Mouse (Mus musculus): ENCODE measurements around the gene Wfdc15a. TPM values are rescaled to one million over a fixed set of nuclear protein-coding genes. Genes with fewer than 3 reads are reported as not detected.
"Not testable (repeated sequence)": the region's sequence is repeated elsewhere in the genome, so short reads cannot be mapped to it uniquely, and the experiment has no call there.

Gene Wfdc15a
- polyA plus RNA-seq, 1 experiment = not detected

DNA sequence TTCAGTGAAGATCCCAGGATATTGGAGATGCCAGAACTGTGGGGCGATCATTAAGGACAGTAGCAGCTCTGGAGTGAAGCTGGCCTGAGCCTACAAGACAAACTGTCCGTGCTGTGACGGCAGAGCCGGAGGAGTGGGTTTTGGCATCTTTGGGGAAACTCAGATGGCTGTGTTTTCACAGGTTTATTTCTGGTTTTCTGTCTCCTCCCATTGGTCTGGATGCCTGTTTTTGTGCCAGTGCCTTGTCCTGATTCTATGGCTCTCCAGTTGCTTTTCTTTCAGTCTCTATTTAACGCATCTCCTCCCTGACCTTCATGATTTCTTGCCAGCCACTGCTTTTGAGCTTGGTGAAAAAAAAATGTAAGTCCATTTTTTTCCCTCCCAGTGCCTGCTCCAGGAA, 12.8 kb upstream of the Wfdc15a start:
- no peaks in the 10 kb centered on the region for H3K27me3 ChIP-seq (ENCODE audit: control insufficient read depth, insufficient read depth, low read length, poor library complexity, severe bottlenecking)
- no peaks in the 10 kb centered on the region for H3K9me3 ChIP-seq (replicated peaks; ENCODE audit: control insufficient read depth, insufficient read depth, low read length, poor library complexity, severe bottlenecking)
- no peak overlapping the region for H3K9ac ChIP-seq (ENCODE audit: low read depth, poor library complexity, severe bottlenecking)
- no peak overlapping the region for H3K27ac ChIP-seq (ENCODE audit: insufficient read depth, low read length)
- no peaks in the 10 kb centered on the region for H3K36me3 ChIP-seq (ENCODE audit: control insufficient read depth, insufficient read depth, low read length, poor library complexity, severe bottlenecking)
- H3K4me3 ChIP-seq (ENCODE audit: low read depth, low read length) = no peak overlapping the region
- H3K4me1 ChIP-seq (ENCODE audit: control insufficient read depth, insufficient read depth, low read length) = no peaks in the 10 kb centered on the region
- TF ChIP-seq CTCF (IDR thresholded peaks at IDR 0.05; ENCODE audit: low read depth, low read length) = no peak
- TF ChIP-seq POLR2A (IDR thresholded peaks at IDR 0.05; ENCODE audit: insufficient read depth, low read length) = no peak
- TF ChIP-seq EP300 (IDR thresholded peaks at IDR 0.05; ENCODE audit: insufficient read depth, low read depth, low read length) = no peak

DNA sequence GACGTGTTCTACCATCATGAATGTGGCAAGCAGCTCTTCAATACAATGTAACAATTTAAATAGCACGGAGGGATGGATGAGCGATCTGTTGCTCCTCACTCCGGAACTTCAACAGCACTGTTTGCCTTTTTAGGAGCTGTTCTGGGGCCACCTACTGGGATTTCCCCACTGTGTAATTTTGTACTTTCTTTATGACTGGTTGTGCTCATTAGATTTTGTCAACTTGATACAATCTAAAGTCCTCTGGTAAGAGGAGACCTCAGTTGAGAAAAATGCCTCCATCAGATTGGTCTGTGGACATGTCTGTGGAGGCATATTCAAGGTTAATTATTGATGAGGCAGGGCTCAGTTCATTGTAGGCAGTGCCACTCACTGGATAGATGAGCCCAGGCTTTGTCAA, 11.0 kb upstream of the Wfdc15a start:
- Histone ChIP-seq H3K9ac (ENCODE audit: low read depth, poor library complexity, severe bottlenecking) (no peak overlapping the region), H3K4me1 (ENCODE audit: control insufficient read depth, insufficient read depth, low read length) (no peaks in the 10 kb centered on the region), H3K9me3 (replicated peaks; ENCODE audit: control insufficient read depth, insufficient read depth, low read length, poor library complexity, severe bottlenecking) (peaks cover 3% of the 10 kb centered on the region; the same call in 1 of the 2 replicates), H3K36me3 (ENCODE audit: control insufficient read depth, insufficient read depth, low read length, poor library complexity, severe bottlenecking) (no peaks in the 10 kb centered on the region), H3K27ac (ENCODE audit: insufficient read depth, low read length) (no peak overlapping the region), H3K27me3 (ENCODE audit: control insufficient read depth, insufficient read depth, low read length, poor library complexity, severe bottlenecking) (no peaks in the 10 kb centered on the region), H3K4me3 (ENCODE audit: low read depth, low read length) (no peak overlapping the region)
- no peak for TF ChIP-seq EP300 (IDR thresholded peaks at IDR 0.05; ENCODE audit: insufficient read depth, low read depth, low read length)
- no peak for TF ChIP-seq POLR2A (IDR thresholded peaks at IDR 0.05; ENCODE audit: insufficient read depth, low read length)
- TF ChIP-seq CTCF (IDR thresholded peaks at IDR 0.05; ENCODE audit: low read depth, low read length) = no peak

DNA sequence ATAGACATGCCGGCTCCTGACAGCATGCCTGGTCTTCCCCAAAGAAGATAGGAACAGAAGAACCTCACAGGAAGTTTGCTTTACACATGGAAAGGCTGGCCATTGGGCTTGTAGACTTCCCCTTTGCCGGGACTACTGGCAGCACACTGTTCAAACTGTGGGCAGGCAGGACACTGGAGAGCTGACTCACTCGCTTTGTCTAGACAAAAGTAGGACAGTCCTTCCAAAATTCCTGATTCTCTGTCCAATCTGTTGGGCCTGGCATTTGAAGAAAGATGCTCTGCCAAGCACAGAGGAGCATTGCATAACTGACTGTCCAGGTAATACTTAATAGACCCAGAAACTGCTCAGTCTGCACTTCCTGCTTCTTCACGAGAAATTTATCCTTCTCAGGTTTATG, 6.7 kb upstream of the Wfdc15a start:
- Histone ChIP-seq H3K36me3 (ENCODE audit: control insufficient read depth, insufficient read depth, low read length, poor library complexity, severe bottlenecking) (no peaks in the 10 kb centered on the region), H3K27me3 (ENCODE audit: control insufficient read depth, insufficient read depth, low read length, poor library complexity, severe bottlenecking) (no peaks in the 10 kb centered on the region), H3K9ac (ENCODE audit: low read depth, poor library complexity, severe bottlenecking) (no peak overlapping the region), H3K9me3 (replicated peaks; ENCODE audit: control insufficient read depth, insufficient read depth, low read length, poor library complexity, severe bottlenecking) (peaks cover 4% of the 10 kb centered on the region; the same call in 1 of the 2 replicates), H3K4me1 (ENCODE audit: control insufficient read depth, insufficient read depth, low read length) (no peaks in the 10 kb centered on the region), H3K4me3 (ENCODE audit: low read depth, low read length) (no peak overlapping the region), H3K27ac (ENCODE audit: insufficient read depth, low read length) (no peak overlapping the region)
- TF ChIP-seq CTCF (IDR thresholded peaks at IDR 0.05; ENCODE audit: low read depth, low read length) = no peak
- TF ChIP-seq POLR2A (IDR thresholded peaks at IDR 0.05; ENCODE audit: insufficient read depth, low read length) = no peak
- TF ChIP-seq EP300 (IDR thresholded peaks at IDR 0.05; ENCODE audit: insufficient read depth, low read depth, low read length) = no peak

DNA sequence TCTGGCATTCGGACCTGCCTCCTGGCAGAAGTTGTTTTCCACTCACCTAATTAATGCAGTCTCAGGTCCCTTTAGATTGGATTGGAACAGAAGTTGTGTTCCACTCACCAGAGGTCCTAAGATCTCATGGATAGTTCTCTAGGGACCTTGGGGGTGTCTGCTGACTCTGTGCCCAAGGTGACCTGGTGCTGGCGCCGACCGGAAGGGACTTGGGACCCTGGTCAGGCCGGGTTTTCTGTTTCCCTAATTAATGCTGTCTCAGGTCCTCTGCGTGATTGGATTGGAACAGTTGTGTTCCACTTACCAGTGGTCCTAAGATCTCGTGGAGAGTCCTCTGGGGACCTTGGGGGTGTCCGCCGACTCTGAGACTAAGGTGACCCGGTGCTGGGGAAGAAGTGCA, 6.1 kb upstream of the Wfdc15a start:
- H3K4me3 ChIP-seq (ENCODE audit: low read depth, low read length); H3K9ac ChIP-seq (ENCODE audit: low read depth, poor library complexity, severe bottlenecking); H3K4me1 ChIP-seq (ENCODE audit: control insufficient read depth, insufficient read depth, low read length); H3K27ac ChIP-seq (ENCODE audit: insufficient read depth, low read length); H3K36me3 ChIP-seq (ENCODE audit: control insufficient read depth, insufficient read depth, low read length, poor library complexity, severe bottlenecking); H3K27me3 ChIP-seq (ENCODE audit: control insufficient read depth, insufficient read depth, low read length, poor library complexity, severe bottlenecking); H3K9me3 ChIP-seq (replicated peaks; ENCODE audit: control insufficient read depth, insufficient read depth, low read length, poor library complexity, severe bottlenecking): not testable (repeated sequence)

DNA sequence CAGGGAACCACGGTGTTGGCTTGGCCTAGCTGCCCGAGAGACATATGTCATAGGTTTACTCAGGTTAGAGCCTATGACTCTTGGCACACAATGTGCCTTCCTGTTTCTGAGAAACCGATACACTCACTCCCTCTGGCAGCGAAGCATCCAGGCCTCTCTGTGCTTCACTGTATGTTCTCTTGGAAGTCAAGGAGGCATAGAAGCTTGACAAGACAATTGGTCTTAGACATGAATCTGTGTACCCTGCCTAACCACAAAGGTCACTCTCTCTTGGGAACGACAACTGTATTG, 3.3 kb downstream of the Wfdc15a start:
- Histone ChIP-seq H3K4me1 (ENCODE audit: control insufficient read depth, insufficient read depth, low read length) (no peaks in the 10 kb centered on the region), H3K27me3 (ENCODE audit: control insufficient read depth, insufficient read depth, low read length, poor library complexity, severe bottlenecking) (no peaks in the 10 kb centered on the region), H3K4me3 (ENCODE audit: low read depth, low read length) (no peak overlapping the region), H3K36me3 (ENCODE audit: control insufficient read depth, insufficient read depth, low read length, poor library complexity, severe bottlenecking) (no peaks in the 10 kb centered on the region), H3K9me3 (replicated peaks; ENCODE audit: control insufficient read depth, insufficient read depth, low read length, poor library complexity, severe bottlenecking) (no peaks in the 10 kb centered on the region), H3K9ac (ENCODE audit: low read depth, poor library complexity, severe bottlenecking) (no peak overlapping the region), H3K27ac (ENCODE audit: insufficient read depth, low read length) (no peak overlapping the region)
- no peak for TF ChIP-seq CTCF (IDR thresholded peaks at IDR 0.05; ENCODE audit: low read depth, low read length)
- no peak for TF ChIP-seq POLR2A (IDR thresholded peaks at IDR 0.05; ENCODE audit: insufficient read depth, low read length)
- no peak for TF ChIP-seq EP300 (IDR thresholded peaks at IDR 0.05; ENCODE audit: insufficient read depth, low read depth, low read length)

DNA sequence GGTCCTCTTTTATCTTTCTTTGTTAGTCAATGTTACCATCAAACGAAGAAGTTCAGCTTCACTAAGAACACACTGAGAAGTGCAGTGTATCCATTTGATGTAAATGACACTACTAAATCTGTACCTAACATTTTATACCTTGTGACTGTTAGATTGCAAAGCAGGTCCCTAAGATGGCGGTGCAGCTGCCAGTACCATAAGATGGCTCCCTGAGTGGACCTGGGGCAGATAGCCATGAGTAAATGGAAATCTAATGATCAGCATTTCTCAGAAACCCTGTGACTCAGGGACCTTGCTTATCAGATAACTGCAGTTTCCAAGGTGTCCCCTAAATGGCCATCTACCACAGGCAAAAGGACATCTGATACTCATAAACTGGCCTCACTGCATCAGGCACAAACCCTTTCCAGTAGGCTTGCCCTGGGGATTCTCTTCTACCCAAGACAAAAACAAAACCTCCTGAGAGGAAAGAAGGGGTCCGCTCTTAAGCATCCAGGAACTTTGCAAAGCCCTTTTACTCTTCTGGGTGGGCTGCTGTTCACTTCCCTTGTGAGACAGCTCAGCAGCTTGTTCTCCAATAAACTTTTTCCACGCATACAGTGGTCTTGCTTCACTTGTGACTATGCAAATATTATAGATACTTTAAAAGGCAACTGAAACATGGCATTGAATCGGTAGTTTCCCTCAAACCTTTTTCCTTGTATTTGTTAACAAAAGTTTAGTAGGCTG, 3.8 kb downstream of the Wfdc15a start:
- H3K27me3 ChIP-seq (ENCODE audit: control insufficient read depth, insufficient read depth, low read length, poor library complexity, severe bottlenecking) = no peaks in the 10 kb centered on the region
- no peaks in the 10 kb centered on the region for H3K4me1 ChIP-seq (ENCODE audit: control insufficient read depth, insufficient read depth, low read length)
- no peak overlapping the region for H3K4me3 ChIP-seq (ENCODE audit: low read depth, low read length)
- no peak overlapping the region for H3K27ac ChIP-seq (ENCODE audit: insufficient read depth, low read length)
- H3K9me3 ChIP-seq (replicated peaks; ENCODE audit: control insufficient read depth, insufficient read depth, low read length, poor library complexity, severe bottlenecking) = no peaks in the 10 kb centered on the region
- H3K9ac ChIP-seq (ENCODE audit: low read depth, poor library complexity, severe bottlenecking) = no peak overlapping the region
- no peaks in the 10 kb centered on the region for H3K36me3 ChIP-seq (ENCODE audit: control insufficient read depth, insufficient read depth, low read length, poor library complexity, severe bottlenecking)
- TF ChIP-seq POLR2A (IDR thresholded peaks at IDR 0.05; ENCODE audit: insufficient read depth, low read length) (no peak), CTCF (IDR thresholded peaks at IDR 0.05; ENCODE audit: low read depth, low read length) (no peak), EP300 (IDR thresholded peaks at IDR 0.05; ENCODE audit: insufficient read depth, low read depth, low read length) (no peak)
